Mouse (Mus musculus): ENCODE measurements around the gene Timm29.

The Timm29 gene

GRCm38 (mm10) chr9:21592703-21593121 lies at the start of gene Timm29, which contains the start of gene Yipf2:
Gene Timm29, plus strand, starts transcription at chr9:21592722.
Gene Yipf2, minus strand, starts transcription at chr9:21592828.
- DNase-seq (ENCODE audit: low read depth, low spot score), result peak; percentile 98

- DNase-seq (ENCODE audit: low read depth, low spot score), result peak; percentile 96
Measured at GRCm38 (mm10) chr9:21545351-21545915, 47.1 kb upstream of the Timm29 start.

DNA sequence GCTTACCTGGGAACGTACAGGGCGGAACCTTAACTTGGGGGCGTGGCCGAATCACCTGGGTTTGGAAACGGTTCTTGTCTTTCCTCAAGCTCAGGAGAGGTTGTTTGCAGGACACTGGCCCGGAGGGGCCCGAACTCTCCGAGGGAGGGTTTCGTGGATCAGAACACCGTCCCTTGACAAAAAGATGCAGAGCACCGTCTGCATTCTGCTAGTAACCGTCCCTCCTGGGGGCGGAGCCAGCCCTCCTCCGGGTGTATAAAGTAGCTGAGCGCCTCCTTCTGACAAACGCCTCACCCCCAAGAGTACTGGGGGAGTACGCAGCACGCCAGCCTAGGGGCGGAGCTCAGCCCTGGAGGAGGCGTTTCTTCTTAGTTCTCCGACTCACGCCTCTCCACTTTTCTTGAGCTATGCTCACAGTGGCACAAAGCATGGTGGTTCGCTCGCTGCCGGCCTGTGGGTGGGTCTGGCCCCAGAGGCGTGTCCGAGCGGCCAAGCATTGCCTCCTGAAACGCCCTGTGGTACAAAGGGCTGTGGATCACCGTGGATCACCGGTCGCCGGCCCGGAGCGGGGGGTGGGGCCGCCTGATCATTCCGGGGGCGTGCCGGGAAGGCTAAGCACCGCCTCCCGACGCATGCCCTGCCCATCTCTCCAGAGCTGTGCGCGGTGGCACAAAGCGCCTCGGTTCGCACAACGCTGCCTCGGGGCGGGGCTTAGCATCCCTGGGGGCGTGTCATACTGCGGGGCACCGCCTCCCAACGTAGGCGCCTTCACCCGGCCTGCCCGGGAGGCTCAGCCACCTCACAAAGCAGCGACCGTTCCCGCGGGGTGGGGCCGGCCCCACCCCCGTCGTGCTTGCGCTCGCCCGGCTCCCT lies 46.4 kb upstream of the Timm29 start:
- DNase-seq (ENCODE audit: low read depth, low spot score), result peak; percentile 99

GRCm38 (mm10) chr9:21546789-21547074 lies 45.8 kb upstream of the Timm29 start, which contains the start of gene Carm1:
Gene Carm1, plus strand, starts transcription at chr9:21546894.
- no peak for DNase-seq (ENCODE audit: low read depth, low spot score)

DNA sequence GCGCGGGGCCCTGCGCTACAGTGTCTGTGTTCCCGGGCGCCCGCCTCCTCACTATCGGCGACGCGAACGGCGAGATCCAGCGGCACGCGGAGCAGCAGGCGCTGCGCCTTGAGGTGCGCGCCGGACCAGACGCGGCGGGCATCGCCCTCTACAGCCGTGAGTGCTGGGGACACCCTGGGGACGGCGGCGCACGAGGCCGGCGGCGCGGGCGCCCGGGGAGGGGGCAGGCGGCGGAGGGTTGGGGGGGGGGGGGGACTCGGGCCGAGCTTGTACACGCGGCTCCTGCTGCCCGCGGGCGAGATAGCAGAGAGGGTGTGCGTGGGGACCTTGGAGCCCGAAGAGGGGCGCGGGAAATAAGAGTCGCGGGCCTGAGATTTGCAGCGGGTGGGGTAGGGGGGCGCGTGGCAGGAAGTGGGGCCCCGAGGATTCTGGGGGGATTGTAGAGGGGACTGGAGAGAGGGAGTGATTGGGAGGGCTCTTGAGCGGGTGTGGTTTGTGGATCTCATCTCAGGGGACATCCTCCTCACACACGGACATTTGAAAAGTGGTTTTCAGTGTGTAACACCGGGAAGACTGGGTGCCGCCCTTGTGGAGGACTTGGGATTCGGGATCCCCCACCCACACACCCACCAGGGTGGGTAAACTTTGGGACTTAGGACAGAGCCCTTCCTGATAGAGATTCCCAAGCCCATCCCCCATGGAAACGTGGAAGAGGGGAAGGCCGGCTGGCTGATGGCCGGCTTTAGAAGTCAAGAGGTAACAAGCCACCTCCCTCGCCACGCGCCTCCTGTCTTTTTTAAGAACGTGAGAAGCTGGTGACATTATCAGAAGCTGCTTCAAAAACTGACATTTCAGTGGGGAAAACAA lies 45.2 kb upstream of the Timm29 start:
- peak; percentile 79 for DNase-seq (ENCODE audit: low read depth, low spot score)

DNA sequence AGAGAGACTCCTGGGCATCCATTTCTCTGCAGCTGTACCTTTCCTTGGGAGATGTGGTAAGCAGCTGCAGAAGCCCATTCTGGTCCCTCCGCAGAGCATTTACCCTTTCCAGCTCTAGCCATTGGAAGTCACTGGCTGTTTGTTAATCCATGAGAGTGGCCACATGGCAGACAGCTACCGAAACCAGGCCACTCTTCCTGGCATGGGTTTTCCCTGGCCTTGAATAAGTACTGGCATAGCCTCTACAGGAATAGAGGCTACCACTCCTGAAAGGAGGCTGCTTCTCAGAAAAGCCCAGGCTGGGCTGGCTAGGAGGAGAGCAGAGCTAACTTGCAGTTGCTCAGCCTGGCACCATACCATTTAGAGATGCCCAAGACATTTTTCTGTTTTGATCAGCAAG lies 41.5 kb upstream of the Timm29 start:
- DNase-seq (ENCODE audit: low read depth, low spot score), result no peak

GRCm38 (mm10) chr9:21553607-21554273 lies 38.8 kb upstream of the Timm29 start:
- no peak for DNase-seq (ENCODE audit: low read depth, low spot score)

DNA sequence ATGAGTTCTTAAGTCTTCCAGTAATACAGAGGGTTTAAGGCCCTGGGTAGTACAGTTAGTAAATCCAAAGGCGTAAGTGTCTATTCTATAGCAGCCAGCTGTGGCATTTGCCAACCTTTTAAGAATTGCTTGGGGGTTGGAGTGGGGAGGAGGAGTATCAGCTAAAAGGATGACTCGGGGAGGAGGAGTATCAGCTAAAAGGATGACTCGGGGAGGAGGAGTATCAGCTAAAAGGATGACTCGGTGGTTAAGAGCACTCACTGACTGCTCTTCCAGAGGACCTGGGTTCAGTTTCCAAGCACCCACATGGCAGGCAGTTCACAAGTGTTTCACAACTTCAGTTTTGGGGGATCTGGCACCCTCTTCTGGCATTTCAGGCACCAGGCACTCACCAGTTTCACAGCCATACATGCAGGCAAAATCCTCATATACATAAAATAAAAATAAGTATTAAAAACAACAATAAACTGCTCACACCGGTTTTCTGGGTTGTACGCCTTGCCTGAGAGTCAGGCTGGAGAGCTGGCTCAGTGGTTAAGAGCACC lies 37.3 kb upstream of the Timm29 start:
- DNase-seq (ENCODE audit: low read depth, low spot score), result no peak

DNA sequence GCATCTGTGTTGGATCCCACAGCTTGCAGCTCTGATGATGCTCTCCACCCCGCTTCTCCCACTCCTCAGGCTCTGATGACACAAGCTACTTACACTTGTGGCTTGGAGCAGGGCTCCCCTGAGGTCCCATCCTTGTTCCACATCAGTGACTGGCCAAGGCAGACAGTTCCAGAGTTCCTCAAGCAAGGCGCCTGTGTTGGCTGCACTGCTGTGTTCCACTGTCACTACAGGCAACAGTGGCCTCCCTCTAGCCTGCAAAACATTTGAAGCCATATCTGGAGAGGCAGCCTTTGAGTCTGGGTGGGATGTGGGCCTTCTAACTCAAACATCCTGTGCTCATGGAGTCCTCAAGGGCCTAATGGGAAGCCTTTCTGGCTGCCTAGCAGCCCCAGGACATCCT lies 35.5 kb upstream of the Timm29 start:
- DNase-seq (ENCODE audit: low read depth, low spot score), result no peak

GRCm38 (mm10) chr9:21557556-21557955 lies 35.0 kb upstream of the Timm29 start:
- DNase-seq (ENCODE audit: low read depth, low spot score), result peak; percentile 72

DNA sequence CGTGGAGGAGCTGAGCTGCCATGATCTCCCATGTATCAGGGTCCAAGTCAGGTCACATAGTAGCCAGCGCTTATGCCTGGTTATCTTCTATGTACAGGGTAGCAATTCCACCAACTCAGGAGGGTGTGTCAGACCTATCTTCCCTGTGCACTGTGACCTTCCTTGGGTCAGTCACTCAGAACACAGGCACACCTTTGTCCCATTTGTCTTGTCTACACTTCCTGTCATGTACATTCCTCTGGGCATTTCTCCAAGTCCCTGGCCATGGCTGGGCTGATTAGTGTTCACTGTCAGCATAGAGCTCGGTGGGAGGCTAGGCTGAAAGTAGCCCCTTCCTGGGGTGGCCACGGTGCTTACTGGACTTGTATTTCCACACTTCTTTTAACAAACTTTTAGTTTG lies 34.2 kb upstream of the Timm29 start:
- DNase-seq (ENCODE audit: low read depth, low spot score), result peak; percentile 35

DNA sequence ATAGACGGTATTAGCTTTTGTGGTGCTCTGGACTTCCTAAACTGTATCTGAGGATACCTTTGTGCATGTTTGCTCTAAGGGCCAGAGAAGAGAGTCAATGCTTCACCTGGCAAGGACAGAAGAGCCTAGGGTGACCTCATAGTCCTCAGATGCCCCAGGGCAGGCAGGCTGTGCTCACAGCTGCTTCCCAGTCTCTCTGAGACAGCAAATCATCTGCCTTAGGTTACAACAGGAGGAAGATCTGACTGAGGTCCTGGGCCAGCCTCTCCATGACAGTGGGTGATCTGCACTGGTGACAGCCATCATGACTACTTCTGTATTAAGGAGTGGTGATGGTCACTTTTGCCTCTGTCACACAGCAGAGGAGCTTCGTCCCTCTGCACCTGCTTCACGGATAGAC lies 33.4 kb upstream of the Timm29 start:
- DNase-seq (ENCODE audit: low read depth, low spot score), result no peak

GRCm38 (mm10) chr9:21564420-21564819 lies 28.1 kb upstream of the Timm29 start:
- no peak for DNase-seq (ENCODE audit: low read depth, low spot score)

GRCm38 (mm10) chr9:21565004-21565586 lies 27.4 kb upstream of the Timm29 start:
- no peak for DNase-seq (ENCODE audit: low read depth, low spot score)

- no peak for DNase-seq (ENCODE audit: low read depth, low spot score)
Measured at GRCm38 (mm10) chr9:21566538-21566937, 26.0 kb upstream of the Timm29 start.

GRCm38 (mm10) chr9:21567051-21567450 lies 25.5 kb upstream of the Timm29 start:
- DNase-seq (ENCODE audit: low read depth, low spot score), result no peak

GRCm38 (mm10) chr9:21568657-21569255 lies 23.8 kb upstream of the Timm29 start:
- DNase-seq (ENCODE audit: low read depth, low spot score), result no peak

- no peak for DNase-seq (ENCODE audit: low read depth, low spot score)
Measured at GRCm38 (mm10) chr9:21574012-21574801, 18.3 kb upstream of the Timm29 start.

DNA sequence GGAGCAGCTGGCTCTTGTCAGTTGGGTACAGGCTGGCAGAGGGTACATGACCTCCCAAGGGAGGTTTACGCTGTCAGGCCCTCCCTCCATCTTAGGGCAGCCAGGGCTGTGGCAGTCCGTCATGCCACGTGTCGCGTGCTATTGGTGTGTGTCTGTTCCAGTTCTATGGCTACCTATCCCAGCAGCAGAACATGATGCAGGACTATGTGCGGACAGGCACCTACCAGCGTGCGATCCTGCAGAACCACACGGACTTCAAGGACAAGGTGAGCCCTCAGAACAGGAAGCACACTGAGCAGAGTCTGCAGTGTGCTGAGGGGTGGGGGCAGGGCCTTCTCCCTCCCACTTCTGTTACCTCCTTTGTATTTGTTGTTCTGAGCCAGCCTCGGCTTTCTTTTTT lies 17.3 kb upstream of the Timm29 start:
- DNase-seq (ENCODE audit: low read depth, low spot score), result no peak

DNA sequence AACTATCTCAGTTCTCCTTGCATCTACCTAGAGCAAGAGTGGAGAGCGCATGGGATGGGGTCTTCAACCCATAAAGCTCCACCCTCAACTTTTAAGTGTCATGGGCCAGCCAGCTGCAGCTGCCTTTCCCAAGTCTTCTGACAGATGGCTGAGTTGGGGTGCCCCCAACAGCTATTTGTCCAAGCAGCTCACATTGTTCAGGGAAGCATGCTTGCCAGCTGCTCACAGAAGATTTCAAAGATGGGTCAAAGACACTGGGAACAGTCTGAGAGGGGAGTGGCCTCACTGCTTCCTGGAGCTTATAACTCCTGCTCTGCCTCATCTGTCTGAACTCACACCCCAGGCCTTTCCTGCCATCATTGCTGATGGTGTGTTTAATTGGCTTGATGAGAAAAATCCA lies 16.2 kb upstream of the Timm29 start:
- DNase-seq (ENCODE audit: low read depth, low spot score), result no peak

Data from ZHBTc4 (cell line).